Mouse (Mus musculus) stomach, postnatal 0 days (tissue): Measurements from ENCODE around the gene Bex6.

ENCODE experiments used
- CTCF ChIP-seq: IDR thresholded peaks from 2 replicates; pipeline ENCODE4 v1.5.1; 2016; ENCODE audit warnings: antibody characterized with exemption, low read depth, mild to moderate bottlenecking, moderate library complexity
- EP300 ChIP-seq: optimal IDR thresholded peaks from 2 replicates; pipeline ENCODE3; 2016; ENCODE audit warnings: antibody characterized with exemption

DNA sequence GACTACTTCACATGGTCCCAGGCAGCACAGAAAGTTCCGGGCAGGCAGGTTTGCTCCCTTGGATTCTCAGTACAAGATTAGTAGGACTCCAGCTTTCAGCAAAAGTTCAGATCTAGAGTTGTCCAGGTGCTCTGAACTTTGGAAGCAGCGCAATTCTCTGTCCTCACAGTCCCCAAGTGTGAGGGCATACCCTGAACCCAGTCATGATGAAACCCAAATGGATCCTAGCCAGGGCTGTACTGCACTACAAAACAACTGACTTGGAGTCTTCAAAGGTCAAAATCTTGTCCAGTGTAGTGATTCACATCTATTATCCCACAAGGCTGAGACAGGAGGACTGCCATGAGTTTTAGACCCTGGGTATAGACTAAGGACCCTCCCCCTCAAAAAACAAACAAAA, 22.3 kb upstream of the Bex6 start:
- TF ChIP-seq CTCF = no peak
- no peak for TF ChIP-seq EP300
